Mouse (Mus musculus): ENCODE measurements around the gene Furin.

Furin gene

GRCm38 (mm10) chr7:80405188-80405695, at the start of gene Furin:
Gene Furin, minus strand, starts transcription at chr7:80405436.
- DNase-seq (ENCODE audit: low spot score in 2 of 2): no peak

DNA sequence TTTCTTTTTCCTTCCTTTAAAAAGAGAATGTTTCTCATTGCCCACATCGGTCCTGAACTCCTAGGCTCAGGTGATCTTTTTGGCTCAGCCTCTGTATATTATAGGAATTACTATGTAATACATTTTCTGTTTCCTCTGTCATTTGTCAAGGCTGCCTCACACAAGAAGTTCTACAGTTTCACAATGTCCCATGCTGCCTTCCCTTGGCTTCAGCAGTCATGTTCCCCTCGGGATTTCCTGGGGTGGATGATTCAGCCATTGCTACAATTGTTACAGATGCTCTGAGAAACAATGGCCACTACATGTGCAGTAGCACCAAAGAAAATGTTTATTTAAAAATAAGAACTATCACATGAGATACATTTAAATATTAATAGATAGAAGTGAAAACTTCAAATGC, 49.5 kb upstream of the Furin start:
- no peak for DNase-seq (ENCODE audit: low spot score in 2 of 2)

DNA sequence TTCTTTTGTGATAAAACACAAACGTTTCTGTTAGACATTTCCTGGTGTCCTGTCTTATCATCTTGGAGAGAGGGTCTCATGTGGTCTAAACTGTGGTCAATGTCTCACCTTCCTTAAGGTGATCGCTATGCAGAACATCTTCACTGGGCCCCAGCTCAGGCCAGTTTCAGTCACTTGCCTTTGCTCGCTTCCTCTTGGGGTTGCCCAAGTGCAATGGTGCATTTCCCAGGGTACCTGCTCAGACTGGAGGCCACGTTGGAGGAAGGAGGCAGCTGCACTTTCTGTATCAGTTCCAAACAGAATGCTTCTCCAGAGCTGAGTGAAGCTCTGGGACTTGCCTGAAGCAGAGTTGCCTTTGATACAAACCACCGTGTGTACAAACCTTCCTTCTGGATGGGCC, 48.8 kb upstream of the Furin start:
- no peak for DNase-seq (ENCODE audit: low spot score in 2 of 2)

GRCm38 (mm10) chr7:80453121-80453520, 47.9 kb upstream of the Furin start:
- no peak for DNase-seq (ENCODE audit: low spot score in 2 of 2)

DNA sequence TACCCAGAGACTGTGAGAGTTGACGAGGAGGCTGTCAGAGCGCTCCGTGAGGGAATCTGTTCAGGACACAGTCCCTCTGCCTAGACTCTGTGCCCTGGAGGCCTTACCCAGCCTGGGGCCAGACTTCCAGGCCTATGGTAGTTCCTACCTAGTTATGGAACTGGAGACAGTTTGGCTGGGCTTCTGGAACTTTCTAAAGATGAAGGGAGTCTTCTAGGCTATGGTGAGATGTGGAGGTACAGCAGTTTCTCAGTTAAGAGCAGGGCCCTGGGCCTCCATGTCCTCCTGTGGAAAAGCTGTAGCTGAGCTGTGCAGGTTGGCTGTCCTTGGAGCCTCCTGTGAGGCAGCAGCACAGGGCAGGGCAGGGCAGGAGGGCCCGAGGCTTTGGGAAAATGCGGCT, 47.0 kb upstream of the Furin start:
- no peak for DNase-seq (ENCODE audit: low spot score in 2 of 2)

GRCm38 (mm10) chr7:80451550-80452232, 46.5 kb upstream of the Furin start:
- no peak for DNase-seq (ENCODE audit: low spot score in 2 of 2)

- DNase-seq (ENCODE audit: low spot score in 2 of 2): no peak
Measured at GRCm38 (mm10) chr7:80450354-80450753, 45.1 kb upstream of the Furin start.

DNA sequence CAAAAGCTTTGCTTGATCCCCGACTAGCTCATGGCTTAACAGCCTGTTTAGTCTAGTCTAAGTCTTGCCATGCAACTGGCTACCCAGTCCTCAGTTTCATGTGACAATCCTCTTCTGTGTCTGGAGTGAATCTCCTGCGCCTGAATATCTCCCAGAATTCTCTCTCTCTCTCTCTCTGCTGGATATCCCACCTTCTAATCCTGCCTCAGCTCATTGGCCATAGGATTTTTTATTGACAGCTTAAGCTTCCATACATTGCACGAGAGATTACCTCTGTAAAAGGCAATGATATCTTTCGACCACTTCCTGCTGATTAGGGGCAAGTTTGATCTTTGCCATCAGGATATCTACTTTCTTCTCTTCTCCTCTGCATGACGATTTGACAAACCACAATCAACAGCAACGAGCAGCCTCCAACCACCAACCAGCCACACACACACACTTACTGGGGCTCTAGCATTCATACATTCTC, 44.4 kb upstream of the Furin start:
- DNase-seq (ENCODE audit: low spot score in 2 of 2): no peak

GRCm38 (mm10) chr7:80447336-80447735, 42.1 kb upstream of the Furin start:
- DNase-seq (ENCODE audit: low spot score in 2 of 2): no peak

DNA sequence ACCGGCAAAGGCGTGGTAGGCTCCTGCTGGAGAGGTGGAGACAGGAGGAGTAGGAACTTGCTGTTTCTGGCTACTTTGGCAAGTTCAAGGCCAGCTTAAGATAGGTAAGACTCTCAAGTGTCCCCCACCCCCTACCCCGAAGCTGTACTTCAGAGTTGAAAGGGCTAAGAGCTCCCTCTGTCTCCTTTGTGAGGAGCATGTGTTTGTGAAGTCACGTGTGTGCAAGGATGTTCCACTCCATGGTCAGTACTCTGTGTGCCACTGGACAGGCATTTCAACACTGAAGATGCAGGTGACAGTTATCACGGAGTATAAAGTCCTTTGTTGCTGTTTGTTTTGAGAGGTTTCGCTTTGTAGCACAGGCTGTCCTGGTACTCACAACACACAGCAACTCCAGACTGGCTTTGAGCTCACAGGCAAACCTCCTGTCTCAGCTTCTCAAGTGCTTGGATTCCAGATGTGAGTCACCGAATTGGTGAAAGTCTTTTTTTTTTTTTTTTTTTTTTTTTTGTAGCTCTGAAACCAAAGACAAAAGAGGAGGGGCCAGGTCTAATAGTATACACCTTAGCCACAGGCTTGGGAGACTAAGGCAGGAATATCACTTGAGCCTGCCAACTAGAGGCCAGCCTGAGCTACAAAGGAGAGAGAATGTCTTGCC, 41.1 kb upstream of the Furin start:
- no peak for DNase-seq (ENCODE audit: low spot score in 2 of 2)

- no peak for DNase-seq (ENCODE audit: low spot score in 2 of 2)
Measured at GRCm38 (mm10) chr7:80445492-80445891, 40.3 kb upstream of the Furin start.

DNA sequence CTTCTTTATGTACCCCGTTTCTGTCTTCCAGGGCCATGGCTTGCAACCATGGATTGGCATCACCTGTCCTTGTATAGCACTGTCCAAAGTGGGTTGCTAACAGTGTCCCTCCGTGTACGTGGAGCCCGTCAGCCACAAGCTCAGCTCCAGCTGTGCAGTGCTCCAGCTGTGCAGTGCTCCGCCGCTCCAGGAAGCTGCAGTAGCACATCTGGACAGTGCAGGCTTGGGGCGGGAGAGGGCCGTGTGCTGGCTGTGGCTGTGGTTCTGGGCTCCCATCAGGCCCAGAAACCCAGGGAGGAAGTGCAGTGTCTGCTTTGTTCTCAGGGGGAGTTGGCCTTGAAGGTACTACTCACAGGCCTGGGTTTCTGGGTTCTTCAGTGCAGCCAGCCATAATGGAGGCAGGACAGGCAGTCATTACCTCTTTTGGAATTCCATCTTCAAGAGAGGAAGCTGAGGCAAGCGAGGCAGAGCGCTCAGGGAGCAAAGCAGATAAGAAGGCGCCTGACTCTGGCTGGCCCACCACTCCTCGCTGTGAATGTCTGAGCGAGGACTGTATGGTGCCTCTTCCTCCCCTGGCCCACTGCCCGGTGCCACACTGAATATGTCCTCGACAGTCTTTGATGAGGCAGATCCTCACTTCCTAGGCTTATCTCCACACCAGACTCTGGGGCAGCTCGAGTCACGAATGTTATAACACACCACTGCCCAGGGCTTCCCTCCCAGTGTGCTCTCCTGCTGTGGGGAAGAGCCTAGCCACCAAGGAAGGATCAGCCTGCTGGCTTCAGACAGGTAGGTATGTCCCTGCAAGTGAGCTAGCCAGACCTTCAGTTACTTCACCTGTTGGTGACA, 39.4 kb upstream of the Furin start:
- DNase-seq (ENCODE audit: low spot score in 2 of 2): no peak

DNA sequence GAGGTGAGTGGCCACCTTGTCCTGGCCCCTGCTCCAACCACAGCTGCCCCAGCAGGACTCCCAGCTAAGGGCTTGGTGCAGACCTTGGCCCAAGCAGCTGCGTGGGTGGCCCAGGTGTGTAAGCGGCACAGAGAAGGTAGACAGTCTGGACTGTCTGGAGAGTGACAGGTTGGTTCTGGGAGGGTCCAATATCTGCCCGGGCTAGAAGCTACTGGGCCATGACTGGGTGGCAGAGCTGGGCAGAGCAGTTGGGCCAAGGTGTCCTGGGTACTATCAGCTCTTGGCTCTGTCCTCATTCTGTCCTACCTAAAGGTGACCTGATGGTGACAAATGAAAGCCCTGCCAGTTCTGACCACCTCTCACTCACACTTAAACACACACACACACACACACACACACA, 37.9 kb upstream of the Furin start:
- DNase-seq (ENCODE audit: low spot score in 2 of 2): no peak

DNA sequence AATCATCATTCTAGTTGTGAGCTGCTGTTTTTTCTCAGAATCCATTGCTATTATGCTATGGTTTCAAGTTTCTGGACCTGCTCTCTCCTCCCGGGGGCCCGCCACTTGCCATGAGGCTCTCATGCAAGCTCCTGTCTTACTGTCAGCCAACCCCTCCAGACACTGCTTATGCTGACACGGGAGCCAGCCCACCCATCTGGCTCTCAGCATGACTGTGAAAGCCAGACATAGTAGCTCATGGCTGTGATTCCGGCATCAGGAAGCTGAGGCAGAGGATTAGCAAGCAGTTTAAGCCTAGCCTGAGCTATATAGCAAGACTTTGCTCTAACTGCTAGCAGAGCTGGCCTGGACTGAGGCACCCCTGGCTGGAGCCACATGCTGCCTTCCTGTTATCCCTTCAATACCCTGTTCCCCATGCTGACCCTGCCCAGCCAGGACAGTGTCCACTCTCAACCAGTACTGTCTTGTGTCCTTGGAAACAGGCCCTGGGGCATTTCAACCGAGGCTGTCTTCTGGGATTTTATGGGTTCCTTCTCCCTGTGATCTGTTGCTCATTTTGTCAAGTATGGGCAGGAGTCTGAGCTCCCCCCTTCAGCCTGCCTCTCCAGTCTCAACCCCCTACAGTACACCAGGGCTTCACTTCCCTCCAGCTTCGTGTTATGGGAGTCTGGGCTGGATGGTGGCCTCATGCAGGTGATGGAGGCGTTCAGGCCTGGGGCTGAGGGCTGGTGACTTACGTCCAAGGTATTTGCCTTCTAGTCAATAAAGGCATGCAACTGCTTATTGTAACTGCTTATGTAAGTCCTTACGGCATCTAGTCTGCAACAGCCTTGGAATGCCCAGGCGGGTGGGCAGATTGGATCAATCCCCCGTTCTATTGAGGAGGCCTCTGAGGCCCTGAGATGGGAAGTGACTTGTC, 37.0 kb upstream of the Furin start:
- DNase-seq (ENCODE audit: low spot score in 2 of 2): no peak

DNA sequence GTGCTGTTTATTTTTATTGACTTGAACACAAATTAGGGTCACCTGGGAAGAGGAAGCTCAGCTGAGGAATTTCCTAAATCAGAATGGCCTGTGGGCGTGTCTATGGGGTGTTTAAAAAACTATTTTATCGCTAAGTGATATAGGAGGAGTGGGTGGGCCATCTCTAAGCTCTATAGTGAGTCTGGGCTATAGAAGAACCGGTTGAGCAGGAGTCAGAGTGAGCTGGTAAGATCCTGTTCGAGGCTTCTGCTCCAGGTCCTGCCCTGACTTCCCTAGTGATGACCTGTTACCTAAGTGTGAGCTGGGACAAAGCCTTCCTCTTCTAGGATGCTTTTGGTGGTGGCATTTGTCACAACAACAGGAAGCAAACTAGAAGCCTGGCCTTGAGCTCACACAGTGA, 35.4 kb upstream of the Furin start:
- DNase-seq (ENCODE audit: low spot score in 2 of 2): no peak

GRCm38 (mm10) chr7:80439789-80440488, 34.7 kb upstream of the Furin start:
- no peak for DNase-seq (ENCODE audit: low spot score in 2 of 2)

- DNase-seq (ENCODE audit: low spot score in 2 of 2): no peak
Measured at GRCm38 (mm10) chr7:80439032-80439760, 34.0 kb upstream of the Furin start.

DNA sequence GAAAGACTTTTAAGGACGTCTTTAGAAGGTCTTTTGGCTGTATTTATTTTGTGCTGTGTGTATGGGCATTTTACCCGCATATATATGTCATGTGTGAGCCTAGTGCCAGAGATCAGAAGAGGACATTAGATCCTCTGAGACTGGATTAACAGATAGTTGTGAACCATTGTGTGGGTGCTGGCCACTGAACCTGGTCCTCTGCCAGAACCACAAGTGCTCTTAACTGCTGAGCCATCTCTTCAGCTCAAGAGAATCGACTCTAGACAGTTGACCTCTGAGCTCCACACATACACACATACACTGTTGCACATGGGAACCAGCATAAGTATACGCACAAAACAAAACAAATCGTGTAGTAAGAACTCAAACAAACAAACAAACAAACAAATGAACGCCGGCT, 31.3 kb upstream of the Furin start:
- no peak for DNase-seq (ENCODE audit: low spot score in 2 of 2)

DNA sequence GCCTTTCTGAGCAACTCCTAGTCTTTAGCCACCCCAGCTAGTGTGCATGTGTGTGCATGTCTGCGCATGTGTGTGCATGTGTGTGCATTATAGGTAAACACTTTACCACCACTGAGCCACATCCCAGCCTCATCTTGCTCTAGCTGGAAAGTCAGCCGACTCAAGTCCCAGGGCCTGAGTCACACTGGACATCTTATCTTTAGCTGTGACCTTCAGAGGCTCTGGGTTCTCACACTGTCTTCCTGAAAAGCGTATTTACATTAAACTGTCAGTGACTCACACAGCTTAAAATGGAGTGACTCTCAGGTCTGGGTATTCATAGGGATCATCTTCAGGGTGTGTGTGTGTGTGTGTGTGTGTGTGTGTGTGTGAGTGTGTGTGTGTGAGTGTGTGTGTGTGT, 30.4 kb upstream of the Furin start:
- DNase-seq (ENCODE audit: low spot score in 2 of 2): no peak

DNA sequence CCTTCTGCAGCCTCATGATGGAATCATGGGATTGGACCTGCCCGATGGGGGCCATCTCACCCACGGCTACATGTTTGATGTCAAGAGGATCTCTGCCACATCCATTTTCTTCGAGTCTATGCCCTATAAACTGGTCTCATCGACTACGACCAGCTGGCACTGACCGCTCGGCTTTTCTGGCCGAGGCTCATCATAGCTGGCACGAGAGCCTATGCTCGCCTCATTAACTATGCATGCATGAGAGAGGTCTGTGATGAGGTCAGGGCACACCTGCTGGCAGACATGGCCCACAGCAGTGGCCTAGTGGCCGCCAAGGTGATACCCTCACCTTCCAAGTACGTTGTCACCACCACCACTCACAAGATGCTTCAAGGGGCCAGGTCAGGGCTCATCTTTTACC, 24.4 kb upstream of the Furin start:
- no peak for DNase-seq (ENCODE audit: low spot score in 2 of 2)

All from urinary bladder, postnatal 4 days (tissue).